Mouse (Mus musculus) spleen, adult 2 months (tissue): ENCODE measurements around the gene Cacna1e.

Experiments
- CTCF ChIP-seq: fragments of 200-500 bp; IDR thresholded peaks from 2 replicates; pipeline ENCODE4 v1.5.1; 2011; ENCODE audit warnings: mild to moderate bottlenecking, inconsistent platforms; ENCODE audit not compliant: insufficient read depth, insufficient read length, insufficient replicate concordance; ENCODE audit errors: extremely low read depth
- POLR2A ChIP-seq: fragments of 200-500 bp; IDR thresholded peaks from 2 replicates; pipeline ENCODE4 v1.6.1; 2011; ENCODE audit warnings: low read depth, low read length, inconsistent platforms

- TF ChIP-seq CTCF (no peak), POLR2A (no peak)
Observed at GRCm38 (mm10) chr1:154555811-154556210, 328.5 kb downstream of the Cacna1e start.
